Mouse (Mus musculus): ENCODE data around the gene Skint3.

DNA sequence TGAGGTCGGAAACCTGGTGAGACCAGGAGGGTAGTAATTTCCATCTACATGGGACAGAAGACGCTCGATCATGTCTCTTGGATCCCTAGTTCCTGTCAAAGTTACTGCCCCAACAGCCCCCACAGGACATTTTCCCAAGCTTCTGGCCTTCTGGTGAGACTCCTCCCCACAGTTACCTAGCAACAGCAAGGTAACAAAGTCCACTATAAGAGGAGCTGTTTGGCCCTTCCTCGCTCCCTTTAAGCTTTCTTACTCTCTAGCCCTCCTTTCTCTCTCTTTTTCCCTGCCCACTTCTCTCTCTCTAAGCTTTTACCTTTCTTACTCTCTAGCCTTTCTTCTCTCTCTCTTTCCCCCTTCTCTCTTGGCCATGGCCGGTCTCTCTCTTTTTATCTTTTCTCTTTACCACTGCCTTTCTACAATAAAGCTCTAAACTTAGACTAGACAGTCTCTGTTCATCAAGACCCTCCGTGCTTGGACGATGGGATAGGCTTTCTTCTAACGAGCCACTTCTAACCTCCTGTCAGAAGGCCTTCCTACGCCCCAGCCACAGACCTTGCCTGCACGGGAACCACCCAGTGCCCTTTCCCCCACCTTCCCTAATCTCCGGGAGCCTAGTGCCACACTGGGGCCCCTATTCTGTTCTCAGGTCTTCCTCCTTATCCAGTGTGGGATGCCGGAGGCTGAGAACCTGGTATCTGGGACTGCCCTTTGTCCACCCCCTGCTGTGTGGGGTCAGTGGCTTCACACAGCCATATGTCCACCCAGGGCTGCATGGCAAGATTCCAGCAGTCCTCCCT is 55.3 kb downstream of the Skint3 start:
- no peak for TF ChIP-seq CTCF (IDR thresholded peaks at IDR 0.05; ENCODE audit: low read depth)
- TF ChIP-seq EP300 (IDR thresholded peaks at IDR 0.05; ENCODE audit: low read depth), result no peak

Measured in heart, postnatal 0 days (tissue).